18 mouse cellular contexts compared by ENCODE assay signal in the genomic region with DNA sequence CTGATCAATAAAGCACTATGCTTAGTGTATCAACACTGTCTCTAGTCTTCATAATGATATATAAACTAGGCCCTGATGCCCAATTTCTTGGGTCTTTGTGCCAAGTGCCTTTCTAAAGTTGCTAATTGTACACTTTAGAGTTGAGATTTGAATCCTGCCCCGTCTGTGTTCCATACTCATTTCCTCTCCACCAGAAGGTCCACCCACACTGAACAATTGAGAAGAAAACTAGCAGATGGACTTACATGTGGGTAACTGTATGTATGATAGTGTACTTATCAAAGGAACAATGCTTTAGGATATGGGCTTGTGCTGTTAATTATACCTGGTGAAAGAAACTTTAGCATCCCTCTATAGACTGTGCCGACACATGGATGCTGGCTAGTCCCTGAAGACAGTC.
"Had no signal": no experiment of that assay in that cellular context is flagged by ENCODE, and none has a peak within 500 bp of the region (broad histone marks: within the 10 kb centered on the region; RNA-seq: fewer than 3 reads in every experiment).

No protein-coding gene starts in this region.

- H3K9ac ChIP-seq: lung, embryonic 14.5 days; midbrain, embryonic 12.5 days; neural tube, embryonic 13.5 days; neural tube, embryonic 15.5 days had no signal

- ATAC-seq: midbrain, embryonic 16.5 days had no signal

- H3K4me1 ChIP-seq: midbrain, embryonic 10.5 days; midbrain, embryonic 12.5 days had no signal

- H3K4me2 ChIP-seq: lung, embryonic 14.5 days; midbrain, embryonic 12.5 days; neural tube, embryonic 13.5 days; neural tube, embryonic 15.5 days had no signal

- H3K9me3 ChIP-seq: midbrain, embryonic 10.5 days; midbrain, embryonic 12.5 days; neural tube, embryonic 13.5 days; neural tube, embryonic 15.5 days had no signal

- H3K36me3 ChIP-seq: midbrain, embryonic 10.5 days; midbrain, embryonic 12.5 days; neural tube, embryonic 13.5 days; neural tube, embryonic 15.5 days had no signal

- H3K27me3 ChIP-seq: neural tube, embryonic 13.5 days; neural tube, embryonic 15.5 days had no signal

- H3K27ac ChIP-seq: midbrain, embryonic 10.5 days; midbrain, embryonic 12.5 days; neural tube, embryonic 13.5 days; neural tube, embryonic 15.5 days had no signal

- DNase-seq: lung, embryonic 14.5 days; lung, postnatal 10 days; lung, postnatal 4 days; midbrain, embryonic 14.5 days; retina, postnatal 1 day; right cerebral cortex, adult 18-20 months; right cerebral cortex, postnatal 25 days; right cerebral cortex, postnatal 4 days; spleen, adult 18-20 months; thymus, adult 18-20 months; thymus, postnatal 14 days; thymus, postnatal 36 days had no signal

- H3K4me3 ChIP-seq: midbrain, embryonic 10.5 days; midbrain, embryonic 12.5 days; myocyte; neural tube, embryonic 13.5 days; neural tube, embryonic 15.5 days had no signal
